Mouse (Mus musculus) midbrain, embryonic 12.5 days (tissue): ENCODE data around the gene Ube2q2. TPM values are rescaled to one million over a fixed set of nuclear protein-coding genes. Genes with fewer than 3 reads are reported as not detected.

Experiments used
- polyA plus RNA-seq: library from polyadenylated mRNA; unstranded; fragments of >200 nt; fragmentation: Nextera tagmentation; extraction: Ambion mirVana; gene quantifications from 2 replicates; pipeline ENCODE4 v1.2.1, GENCODE M21; 2016

Gene Ube2q2
- polyA plus RNA-seq, 1 experiment from 2014 or later: 47.0 TPM

Other genes with a start within 250 kb of the Ube2q2 start
- gene Hykk, start 231.6 kb upstream of the Ube2q2 start, polyA plus RNA-seq: 4.9 and 5.0 TPM in 2 replicates
- 263 and 273 TPM in 2 replicates for gene Psma4, start 198.1 kb upstream of the Ube2q2 start, polyA plus RNA-seq
- gene AY074887, start 197.9 kb upstream of the Ube2q2 start, polyA plus RNA-seq: 0.73 and 1.2 TPM in 2 replicates
- 5.5 and 5.6 TPM in 2 replicates for gene Chrna5, start 168.0 kb upstream of the Ube2q2 start, polyA plus RNA-seq
- gene Chrna3, start 122.3 kb upstream of the Ube2q2 start, polyA plus RNA-seq: 9.0 and 9.8 TPM in 2 replicates
- gene Chrnb4, start 100.1 kb upstream of the Ube2q2 start, polyA plus RNA-seq: 1.1 and 1.3 TPM in 2 replicates
- gene Fbxo22, start 60.1 kb downstream of the Ube2q2 start, polyA plus RNA-seq: 82.5 and 90.2 TPM in 2 replicates
- 1.4 and 1.7 TPM in 2 replicates for gene Nrg4, start 178.0 kb downstream of the Ube2q2 start, polyA plus RNA-seq
- gene Tmem266, start 178.1 kb downstream of the Ube2q2 start, polyA plus RNA-seq: 1.1 and 1.6 TPM in 2 replicates